Mouse (Mus musculus): ENCODE measurements around the gene Smdt1.
A peak's percentile ranks its signal among the peaks of the same experiment; 100 is the strongest.

GRCm38 (mm10) chr15:82347852-82348251, 9.1 kb downstream of the Smdt1 start:
- TF ChIP-seq POLR2AphosphoS2 (IDR thresholded peaks at IDR 0.05; ENCODE audit: insufficient read length, low read depth) (peak; percentile 77), SRF (IDR thresholded peaks at IDR 0.05; ENCODE audit: control insufficient read depth, insufficient read length, low read depth) (no peak), POLR2A (IDR thresholded peaks at IDR 0.05; ENCODE audit: insufficient read length, low read depth) (no peak), MAX (IDR thresholded peaks at IDR 0.05; ENCODE audit: low read depth) (no peak), CEBPB (IDR thresholded peaks at IDR 0.05; ENCODE audit: insufficient read depth, poor library complexity, severe bottlenecking) (no peak), TCF12 (IDR thresholded peaks at IDR 0.05; ENCODE audit: insufficient read depth, poor library complexity, severe bottlenecking) (no peak), USF1 (IDR thresholded peaks at IDR 0.05; ENCODE audit: low read depth) (no peak), E2F4 (IDR thresholded peaks at IDR 0.05; ENCODE audit: insufficient read depth) (no peak), MYOD1 (IDR thresholded peaks at IDR 0.05; ENCODE audit: control insufficient read depth in 1 of 3, insufficient read length in 2 of 3, low read depth in 2 of 3) (no peak), TCF3 (IDR thresholded peaks at IDR 0.05; ENCODE audit: insufficient read length, low read depth) (no peak), REST (IDR thresholded peaks at IDR 0.05; ENCODE audit: insufficient read depth, insufficient read length) (no peak)

All from myocyte (in vitro differentiated cells).